Mouse (Mus musculus): ENCODE results near the gene Myof.

GRCm38 (mm10) chr19:38085841-38086240 lies 42.5 kb upstream of the Myof start:
- TF ChIP-seq POLR2A (IDR thresholded peaks at IDR 0.05; ENCODE audit: low read depth, low read length), result no peak
- TF ChIP-seq CTCF (conservative IDR thresholded peaks at IDR 0.05; ENCODE audit: insufficient read depth, insufficient read length, low read depth, low read length), result no peak

Data from kidney, adult 2 months (tissue).